9 mouse cellular contexts compared by ENCODE assay signal in the genomic region with DNA sequence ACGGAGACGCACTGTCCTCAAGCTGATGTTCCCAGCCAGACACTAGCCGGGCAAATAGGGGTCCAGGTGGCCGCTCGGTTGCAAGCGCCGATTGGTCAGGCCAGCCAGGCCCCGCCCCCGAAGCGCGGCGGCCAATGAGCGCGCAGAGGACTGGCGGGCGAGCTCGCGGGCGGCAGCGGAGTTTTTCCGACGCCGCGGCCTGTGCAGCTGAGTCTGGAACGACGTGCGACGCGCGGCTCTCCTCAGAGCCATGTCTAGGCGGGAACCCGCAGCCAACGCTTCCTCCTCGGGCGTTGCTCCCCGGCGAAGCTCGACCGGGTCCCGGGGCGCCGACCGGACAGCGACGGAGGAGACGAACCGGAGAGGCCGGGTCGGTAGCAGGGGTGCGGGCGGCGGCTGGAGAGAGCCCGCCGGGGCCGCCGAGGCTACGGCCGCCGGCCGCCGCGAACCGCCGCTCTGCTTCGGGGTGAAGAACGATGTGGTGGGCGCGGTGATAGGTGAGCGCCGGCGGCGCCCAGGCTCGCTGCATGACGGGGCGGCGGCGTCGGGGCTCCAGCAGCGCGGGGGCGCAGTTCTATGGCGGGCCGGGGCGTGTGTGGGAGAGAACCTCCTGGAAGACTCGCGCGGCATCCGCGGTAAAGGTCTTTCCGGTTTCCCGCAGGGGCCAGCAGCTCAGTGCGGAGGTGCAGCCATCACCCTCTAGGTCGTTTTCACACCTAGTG. TPM values are rescaled to one million over a fixed set of nuclear protein-coding genes. Genes with fewer than 3 reads are reported as not detected.
DNase-seq lines count a peak whose midpoint lies in the region; ATAC-seq and TF ChIP-seq lines count a peak whose summit lies in the region.
"Had no signal": no experiment of that assay in that cellular context is flagged by ENCODE, and none has a peak within 500 bp of the region (broad histone marks: within the 10 kb centered on the region; RNA-seq: fewer than 3 reads in every experiment).

Gene Ddx43 (plus strand): TSS at position 148 of the 722 bp plus-strand sequence.

- DNase-seq in gastrocnemius, postnatal 14 days = peak; percentile 33
- DNase-seq in induced T-regulatory cell, adult 2 months (ENCODE audit: low read depth) = peak; percentile 74
- peak; percentile 79 for DNase-seq in limb, embryonic 11.5 days (ENCODE audit: low spot score)
- peak; percentile 96 for DNase-seq in midbrain, embryonic 11.5 days (ENCODE audit: low spot score, missing footprints)
- DNase-seq in spleen, adult 12 weeks (ENCODE audit: low spot score) = peak; percentile 11
- no peak for DNase-seq in MN1 (ENCODE audit: low spot score)

- H3K27me3 ChIP-seq in E14TG2a.4 (ENCODE audit: insufficient read depth, low read length) = peaks cover 58% of the 10 kb centered on the region
- peaks cover 37% of the 10 kb centered on the region for H3K27me3 ChIP-seq in limb, embryonic 11.5 days (ENCODE audit: control insufficient read depth, insufficient read depth, low read length)
- peaks cover 41% of the 10 kb centered on the region for H3K27me3 ChIP-seq in midbrain, embryonic 11.5 days (ENCODE audit: control insufficient read depth, insufficient read depth, low read length)

- ATAC-seq in limb, embryonic 11.5 days (ENCODE audit: insufficient number of reproducible peaks, low FRiP score, low TSS enrichment, low read depth) = peak; percentile 86
- ATAC-seq in midbrain, embryonic 11.5 days (ENCODE audit: low FRiP score) = peak; percentile 98

- no peak within 1 kb of the TSS for H3K27ac ChIP-seq in bone marrow macrophage, adult 2 months (ENCODE audit: insufficient read depth, low read depth, low read length)
- H3K27ac ChIP-seq in limb, embryonic 11.5 days (replicated peaks; ENCODE audit: low read depth, low read length) = no peak within 1 kb of the TSS
- no peak within 1 kb of the TSS for H3K27ac ChIP-seq in midbrain, embryonic 11.5 days (ENCODE audit: low read depth, low read length)

- peak within 1 kb of the TSS; percentile 51 for H3K4me2 ChIP-seq in limb, embryonic 11.5 days (ENCODE audit: low read depth, severe bottlenecking)
- H3K4me2 ChIP-seq in midbrain, embryonic 11.5 days = peak within 1 kb of the TSS; percentile 40

- peak within 1 kb of the TSS; percentile 84 for H3K4me3 ChIP-seq in E14TG2a.4 (replicated peaks; ENCODE audit: low read length)
- H3K4me3 ChIP-seq in bone marrow macrophage, adult 2 months (ENCODE audit: insufficient read depth, low read length) = peak within 1 kb of the TSS; percentile 34
- H3K4me3 ChIP-seq in limb, embryonic 11.5 days (ENCODE audit: low read depth, low read length) = peak within 1 kb of the TSS; percentile 33
- H3K4me3 ChIP-seq in midbrain, embryonic 11.5 days (ENCODE audit: low read depth, low read length) = peak within 1 kb of the TSS; percentile 32
- H3K4me3 ChIP-seq: erythroblast, embryonic 14.5 days had no signal

- no peak for TF ChIP-seq CTCF in E14TG2a.4 (conservative IDR thresholded peaks at IDR 0.05; ENCODE audit: low read length)
- no peak for TF ChIP-seq CTCF in bone marrow macrophage, adult 2 months (IDR thresholded peaks at IDR 0.05; ENCODE audit: low read depth, low read length)

- H3K4me1 ChIP-seq in E14TG2a.4 (replicated peaks; ENCODE audit: low read depth, low read length) = peaks cover 37% of the 10 kb centered on the region
- no peaks in the 10 kb centered on the region for H3K4me1 ChIP-seq in bone marrow macrophage, adult 2 months (ENCODE audit: control insufficient read depth, insufficient read depth, low read length)
- H3K4me1 ChIP-seq in limb, embryonic 11.5 days (ENCODE audit: control insufficient read depth, insufficient read depth, low read length) = no peaks in the 10 kb centered on the region
- no peaks in the 10 kb centered on the region for H3K4me1 ChIP-seq in midbrain, embryonic 11.5 days (ENCODE audit: control insufficient read depth, insufficient read depth, low read length)

- H3K36me3 ChIP-seq in E14TG2a.4 (ENCODE audit: insufficient read depth, low read length) = peaks cover 17% of the 10 kb centered on the region
- H3K36me3 ChIP-seq in limb, embryonic 11.5 days (ENCODE audit: control insufficient read depth, insufficient read depth, low read length) = no peaks in the 10 kb centered on the region
- no peaks in the 10 kb centered on the region for H3K36me3 ChIP-seq in midbrain, embryonic 11.5 days (ENCODE audit: control insufficient read depth, insufficient read depth, low read length)

- no peaks in the 10 kb centered on the region for H3K9me3 ChIP-seq in E14TG2a.4 (ENCODE audit: low read length)
- H3K9me3 ChIP-seq in limb, embryonic 11.5 days (ENCODE audit: control insufficient read depth, low read length) = no peaks in the 10 kb centered on the region
- no peaks in the 10 kb centered on the region for H3K9me3 ChIP-seq in midbrain, embryonic 11.5 days (ENCODE audit: control insufficient read depth, low read length)

- H3K9ac ChIP-seq in limb, embryonic 11.5 days (ENCODE audit: low read length) = no peak within 1 kb of the TSS; the same call in 1 of the 2 replicates
- H3K9ac ChIP-seq in midbrain, embryonic 11.5 days (ENCODE audit: low read length) = no peak within 1 kb of the TSS

- intact Hi-C loops in gastrocnemius, postnatal 14 days (cut with DNase I; ENCODE audit: low total_unique reads) = no loop called here

- WGBS in limb, embryonic 11.5 days = 4% methylated on average over 87 of the region's 93 CpGs
- 5% methylated on average over 93 of the region's 93 CpGs for WGBS in midbrain, embryonic 11.5 days

- TF ChIP-seq POLR2A in bone marrow macrophage, adult 2 months (IDR thresholded peaks at IDR 0.05; ENCODE audit: borderline replicate concordance, low read depth, low read length) = no peak

RNA-seq across cellular contexts. Expression of gene Ddx43, which starts in this region (rescaled TPM):
- polyA plus RNA-seq in bone marrow macrophage, adult 2 months (2012; ENCODE audit: insufficient read depth, insufficient read length, missing spikeins) = 0.25 TPM in 1 of 2 replicates, not detected in the other
- total RNA-seq in gastrocnemius, postnatal 14 days (2021) = not detected
- 0.17 and 0.47 TPM in 2 replicates for polyA plus RNA-seq in limb, embryonic 11.5 days (2014; fragmentation: Nextera tagmentation; extraction: Ambion mirVana)
- 0.11 and 0.56 TPM in 2 replicates for polyA plus RNA-seq in midbrain, embryonic 11.5 days (2014; fragmentation: Nextera tagmentation; extraction: Ambion mirVana)
- polyA plus RNA-seq: erythroblast, embryonic 14.5 days had no signal

Comparison
In these comparisons a context has a peak if more than half of its experiments do, and no peak if none do; other contexts are left out.
1. Peak in DNase-seq in gastrocnemius, postnatal 14 days; RNA of the gene not detected or under 1 TPM.
2. Peak in DNase-seq, ATAC-seq, H3K4me3 ChIP-seq and H3K4me2 ChIP-seq in limb, embryonic 11.5 days; RNA of the gene not detected or under 1 TPM.
3. Peak in DNase-seq, ATAC-seq, H3K4me3 ChIP-seq and H3K4me2 ChIP-seq in midbrain, embryonic 11.5 days; RNA of the gene not detected or under 1 TPM.
4. H3K4me3 ChIP-seq: peak in every context shown above with its lines; median percentile 84 in E14TG2a.4; 34 in bone marrow macrophage, adult 2 months; 33 in limb, embryonic 11.5 days; 32 in midbrain, embryonic 11.5 days.